Mouse (Mus musculus) small intestine, adult 2 months (tissue): ENCODE results near the gene Fbxo33. TPM values are rescaled to one million over a fixed set of nuclear protein-coding genes. Genes with fewer than 3 reads are reported as not detected.
"Not testable (repeated sequence)": the region's sequence is repeated elsewhere in the genome, so short reads cannot be mapped to it uniquely, and the experiment has no call there.

ENCODE experiments used
- H3K27ac ChIP-seq: fragments of 200-500 bp; 2 replicates; pipeline ENCODE4 v1.5.1; 2012; ENCODE audit warnings: low read depth, low read length, control low read depth, inconsistent platforms; ENCODE audit not compliant: insufficient read depth
- H3K27me3 ChIP-seq: fragments of 200-500 bp; 2 replicates; pipeline ENCODE4 v1.6.1; 2012; ENCODE audit warnings: mild to moderate bottlenecking, moderate library complexity, low read length, inconsistent platforms; ENCODE audit not compliant: control insufficient read depth, insufficient read depth
- H3K36me3 ChIP-seq: fragments of 200-500 bp; 2 replicates; pipeline ENCODE4 v1.6.1; 2012; ENCODE audit warnings: mild to moderate bottlenecking, low read length, control low read depth, inconsistent platforms; ENCODE audit not compliant: control insufficient read depth, insufficient read depth
- H3K4me1 ChIP-seq: fragments of 200-500 bp; 2 replicates; pipeline ENCODE4 v1.6.1; 2012; ENCODE audit warnings: low read length, inconsistent platforms, mixed read lengths; ENCODE audit not compliant: control insufficient read depth, insufficient read depth, insufficient read length
- H3K4me3 ChIP-seq: fragments of 200-500 bp; 2 replicates; pipeline ENCODE4 v1.5.1; 2012; ENCODE audit warnings: low read depth, mild to moderate bottlenecking, control low read depth, inconsistent platforms, low read length, moderate library complexity
- CTCF ChIP-seq: fragments of 200-500 bp; IDR thresholded peaks from 2 replicates; pipeline ENCODE4 v1.5.1; 2012; ENCODE audit warnings: low read depth, mild to moderate bottlenecking, control low read depth, inconsistent platforms, low read length, moderate library complexity, mixed read lengths; ENCODE audit not compliant: insufficient replicate concordance, insufficient read length; ENCODE audit errors: extremely low read depth
- POLR2A ChIP-seq: fragments of 200-500 bp; IDR thresholded peaks from 2 replicates; pipeline ENCODE4 v1.6.1; 2012; ENCODE audit warnings: low read depth, mild to moderate bottlenecking, control low read depth, inconsistent platforms, low read length, moderate library complexity
- WGBS: fragments of 180-500 bp; shearing (Covaris S2); methylation state at CpG from one replicate; pipeline ENCODE4 v1.1.7; 2018; 5-methylcytosine and 5-hydroxymethylcytosine counted together
- polyA plus RNA-seq: library from polyadenylated mRNA; depleted of rRNA; stranded (reverse); fragments of >200 nt; gene quantifications from 2 replicates; pipeline ENCODE4 v1.2.3, GENCODE M21; 2012

Gene Fbxo33
- polyA plus RNA-seq, 1 experiment: 6.2 TPM

DNA sequence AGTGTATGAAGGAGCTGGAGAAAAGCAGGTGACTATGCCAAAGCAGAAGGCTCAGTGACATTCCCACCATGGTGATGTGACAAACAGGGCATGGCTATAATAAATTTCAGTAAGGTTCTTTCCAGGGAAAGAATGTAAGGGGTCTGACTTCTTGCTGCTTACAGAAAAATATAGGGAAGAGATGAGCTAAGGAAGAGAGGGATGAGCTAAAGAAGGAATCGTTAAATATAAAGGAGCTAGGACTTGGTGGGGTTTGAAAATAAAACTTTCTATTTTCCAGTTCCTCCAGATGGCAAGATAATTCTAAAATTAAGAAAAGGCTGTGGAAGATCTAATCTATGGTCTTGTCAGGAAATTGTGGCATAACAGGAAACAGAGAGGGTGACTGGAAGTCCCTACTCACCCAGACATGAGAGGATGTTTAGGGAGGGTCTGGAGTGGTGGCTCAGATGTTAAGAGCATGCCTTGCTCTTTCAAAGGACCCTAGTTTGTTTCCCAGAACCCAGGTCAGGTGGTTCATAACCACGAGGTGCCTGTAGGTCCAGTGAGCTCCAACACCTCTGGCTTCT is 30.8 kb upstream of the Fbxo33 start:
- 58% methylated on average over 2 of the region's 2 CpGs for WGBS
- no peak for TF ChIP-seq CTCF
- no peak for TF ChIP-seq POLR2A
- Histone ChIP-seq H3K36me3 (no peaks in the 10 kb centered on the region), H3K4me3 (no peak overlapping the region), H3K4me1 (no peaks in the 10 kb centered on the region), H3K27ac (no peak overlapping the region), H3K27me3 (no peaks in the 10 kb centered on the region)

DNA sequence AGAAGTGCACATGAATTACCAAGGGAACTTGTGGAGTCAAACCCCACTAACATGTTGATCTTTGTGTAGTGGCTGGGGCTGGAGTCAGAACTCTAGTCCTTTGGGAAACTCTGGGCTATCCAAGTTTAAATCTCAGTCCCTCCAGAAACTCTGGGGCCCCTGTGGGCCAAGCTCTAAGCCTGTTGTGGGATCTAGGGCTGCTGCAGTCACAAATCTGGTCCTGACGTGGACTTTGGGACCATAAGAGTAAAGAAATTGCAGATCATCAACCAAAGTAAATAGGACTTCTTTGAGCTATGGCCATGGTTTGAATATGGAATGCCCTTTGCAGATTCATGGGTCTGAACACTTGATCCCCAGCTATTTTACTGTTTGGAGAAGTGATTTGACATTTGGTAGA is 29.4 kb upstream of the Fbxo33 start:
- TF ChIP-seq CTCF: no peak
- no peak for TF ChIP-seq POLR2A
- Histone ChIP-seq H3K4me3 (no peak overlapping the region), H3K36me3 (no peaks in the 10 kb centered on the region), H3K27ac (no peak overlapping the region), H3K27me3 (no peaks in the 10 kb centered on the region), H3K4me1 (no peaks in the 10 kb centered on the region)
- WGBS: 24% methylated on average over 1 of the region's 1 CpGs

DNA sequence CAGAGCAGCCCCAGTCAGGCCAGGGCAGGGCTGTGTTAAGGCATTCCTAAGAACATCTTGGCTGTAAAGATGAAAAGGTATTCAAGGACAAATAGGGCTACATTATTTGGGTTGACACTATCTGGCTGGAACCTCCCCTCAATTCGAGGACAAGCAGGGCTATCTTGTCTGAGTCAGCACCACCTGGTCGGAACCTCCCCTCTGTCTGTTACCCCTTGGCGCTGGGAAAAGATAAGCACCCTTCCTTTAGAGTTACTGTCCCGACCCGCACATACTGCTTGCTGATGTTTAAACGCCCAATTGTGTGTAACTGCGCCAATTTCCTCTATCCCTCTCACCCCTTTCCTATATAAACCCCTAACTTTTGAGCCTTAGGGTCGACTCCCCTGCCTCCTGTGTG is 21.5 kb upstream of the Fbxo33 start:
- H3K27ac ChIP-seq, H3K4me1 ChIP-seq, H3K27me3 ChIP-seq, H3K4me3 ChIP-seq, H3K36me3 ChIP-seq: not testable (repeated sequence)
- WGBS: 86% methylated on average over 8 of the region's 8 CpGs

DNA sequence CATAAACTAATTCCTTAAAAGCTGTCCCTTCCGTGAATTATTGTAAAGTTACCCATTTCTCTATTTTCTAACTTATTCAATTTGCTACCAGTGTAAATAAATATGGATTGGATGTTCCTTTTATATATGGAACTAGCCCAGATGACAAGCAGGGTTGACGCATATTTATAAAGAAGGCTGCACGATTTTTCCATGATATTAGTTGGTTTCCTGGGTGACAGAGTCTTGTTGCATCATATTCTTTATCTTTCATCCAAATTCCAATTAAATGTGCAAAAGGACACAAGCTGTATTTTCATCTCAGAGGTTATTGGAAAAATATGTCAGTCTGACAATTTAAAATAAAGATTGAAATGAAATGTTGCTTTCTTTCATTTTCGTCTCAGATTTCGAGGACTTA is 18.9 kb upstream of the Fbxo33 start:
- no peaks in the 10 kb centered on the region for H3K4me1 ChIP-seq
- H3K27ac ChIP-seq: no peak overlapping the region
- no peaks in the 10 kb centered on the region for H3K36me3 ChIP-seq
- no peak overlapping the region for H3K4me3 ChIP-seq
- no peak for TF ChIP-seq POLR2A
- TF ChIP-seq CTCF: no peak
- 83% methylated on average over 5 of the region's 5 CpGs for WGBS
- no peaks in the 10 kb centered on the region for H3K27me3 ChIP-seq

DNA sequence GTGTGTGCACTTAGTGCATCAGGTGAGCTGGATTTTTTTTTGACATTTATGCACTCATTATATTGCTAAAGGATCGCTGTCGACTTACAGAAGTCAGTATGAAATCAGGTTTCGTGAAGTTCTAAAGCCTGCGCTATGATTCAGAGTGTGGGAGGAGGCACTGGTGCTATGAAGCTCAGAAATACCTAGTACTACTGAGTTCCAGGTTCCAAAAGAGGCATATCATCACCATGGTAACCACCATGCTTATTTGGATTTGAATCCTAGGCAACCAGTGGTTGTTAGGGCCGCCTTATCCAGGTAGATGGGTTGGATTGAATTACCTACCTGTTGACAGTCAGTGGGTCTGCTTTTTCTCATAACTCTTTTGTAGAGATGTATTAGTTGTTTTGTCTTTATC is 8.9 kb upstream of the Fbxo33 start:
- Histone ChIP-seq H3K4me3 (no peak overlapping the region), H3K36me3 (no peaks in the 10 kb centered on the region), H3K27ac (no peak overlapping the region), H3K4me1 (no peaks in the 10 kb centered on the region), H3K27me3 (no peaks in the 10 kb centered on the region)
- no peak for TF ChIP-seq POLR2A
- TF ChIP-seq CTCF: no peak
- WGBS: 89% methylated on average over 5 of the region's 5 CpGs

DNA sequence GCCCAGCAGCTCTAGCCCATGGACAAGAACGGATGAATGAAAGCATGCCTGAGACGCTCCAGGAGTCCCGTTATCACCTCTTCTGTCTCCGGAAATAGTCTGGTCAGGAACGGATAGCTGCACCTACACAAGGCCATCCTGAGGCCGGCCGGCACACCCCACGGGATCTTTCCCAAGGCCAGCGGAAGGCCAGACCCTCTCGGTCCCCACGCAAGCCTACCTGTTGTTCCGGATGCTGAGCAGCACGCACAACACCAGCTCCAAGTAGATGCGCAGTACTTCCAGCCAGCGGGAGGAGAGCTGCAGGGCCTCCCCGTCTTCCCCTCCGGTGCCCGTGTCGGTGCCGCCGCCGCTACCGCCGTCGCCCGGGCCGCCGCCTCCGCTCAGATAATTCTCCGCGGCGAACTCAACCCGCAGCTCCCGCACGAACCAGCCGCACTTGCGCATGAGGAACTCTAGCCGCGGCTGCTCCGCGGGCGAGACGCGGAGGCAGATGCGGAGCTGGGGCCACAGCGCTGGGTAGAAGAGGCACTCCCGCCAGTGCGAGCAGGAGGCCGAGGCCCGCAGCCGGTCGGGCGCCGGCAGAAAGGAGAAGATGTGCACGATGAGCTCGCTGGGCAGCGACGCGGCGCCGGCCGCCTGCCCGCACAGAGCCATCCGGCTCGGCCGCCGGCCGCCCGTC is 744 bp downstream of the Fbxo33 start:
- peak overlapping the region; percentile 82 for H3K4me3 ChIP-seq
- under 1% methylated on average over 69 of the region's 69 CpGs for WGBS
- peaks cover 6% of the 10 kb centered on the region; the same call in 1 of the 2 replicates for H3K4me1 ChIP-seq
- H3K27ac ChIP-seq: peak overlapping the region; percentile 88
- H3K27me3 ChIP-seq: no peaks in the 10 kb centered on the region
- no peaks in the 10 kb centered on the region for H3K36me3 ChIP-seq
- TF ChIP-seq POLR2A (no peak), CTCF (no peak)

DNA sequence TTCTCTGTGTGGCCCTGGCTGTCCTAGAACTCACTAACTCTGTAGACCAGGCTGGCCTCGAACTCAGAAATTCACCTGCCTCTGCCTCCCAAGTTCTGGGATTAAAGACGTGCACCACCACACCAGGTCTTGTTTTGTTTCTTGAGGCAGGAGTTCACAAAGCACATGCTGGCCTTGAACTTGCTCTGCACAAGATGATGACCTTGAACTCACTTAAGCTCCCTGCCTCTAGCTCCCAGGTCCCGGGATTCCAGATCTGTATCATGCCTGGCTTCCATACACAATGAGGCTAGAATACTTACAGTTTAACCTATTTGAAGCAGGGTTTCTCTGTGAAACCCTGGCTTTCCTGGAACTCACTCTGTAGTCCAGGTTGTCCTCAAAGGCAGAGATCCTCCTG is 2.2 kb downstream of the Fbxo33 start:
- Histone ChIP-seq H3K27me3 (no peaks in the 10 kb centered on the region), H3K27ac (no peak overlapping the region), H3K4me3 (no peak overlapping the region), H3K4me1 (peaks cover 6% of the 10 kb centered on the region; the same call in 1 of the 2 replicates), H3K36me3 (no peaks in the 10 kb centered on the region)
- no peak for TF ChIP-seq CTCF
- no peak for TF ChIP-seq POLR2A
- 73% methylated on average over 3 of the region's 3 CpGs for WGBS

DNA sequence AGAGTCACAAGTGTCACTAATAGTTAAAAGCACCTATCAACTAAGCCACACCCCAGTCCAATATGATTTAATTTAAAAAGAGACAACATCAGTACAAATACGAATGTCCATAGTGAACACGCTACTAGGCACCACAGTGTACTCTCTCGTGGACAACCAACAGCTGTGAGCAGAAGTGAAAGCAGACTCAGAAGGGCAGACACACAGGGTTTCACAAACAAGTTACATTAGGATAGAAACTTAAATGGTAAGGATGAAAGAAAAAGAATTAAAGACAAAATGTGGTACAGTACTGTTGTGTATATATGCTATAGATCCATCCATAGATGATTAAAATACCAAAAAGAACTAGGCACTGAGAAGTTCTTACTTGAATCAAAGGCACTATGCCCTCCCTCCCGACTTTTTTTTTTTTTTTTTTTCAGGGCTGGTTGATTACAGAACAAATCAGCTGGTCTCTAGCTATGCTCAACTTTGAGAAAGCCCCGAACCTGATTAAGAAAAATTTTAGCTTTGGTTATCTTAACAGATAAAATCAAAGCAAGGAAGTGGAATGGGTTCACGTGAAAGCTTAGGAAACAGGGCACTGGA is 2.8 kb downstream of the Fbxo33 start:
- Histone ChIP-seq H3K27me3 (no peaks in the 10 kb centered on the region), H3K36me3 (no peaks in the 10 kb centered on the region), H3K4me3 (no peak overlapping the region), H3K4me1 (peaks cover 6% of the 10 kb centered on the region; the same call in 1 of the 2 replicates), H3K27ac (no peak overlapping the region)
- TF ChIP-seq POLR2A: no peak
- no peak for TF ChIP-seq CTCF
- 32% methylated on average over 6 of the region's 6 CpGs for WGBS
